Mouse (Mus musculus) heart, embryonic 15.5 days (tissue): Measurements from ENCODE around the gene Lrfn2. TPM values are rescaled to one million over a fixed set of nuclear protein-coding genes. Genes with fewer than 3 reads are reported as not detected.

ENCODE experiments used
- ATAC-seq: fragments of 200-750 bp; cut with Nextera tagmentation; replicated peaks from 2 replicates; pipeline ENCODE4 v1.8.0; 2017; ENCODE audit warnings: low read depth, moderate TSS enrichment; ENCODE audit not compliant: insufficient number of reproducible peaks, insufficient read depth, low FRiP score
- H3K27ac ChIP-seq: fragments of 300-500 bp; sonication (generic); 2 replicates; pipeline ENCODE4 v1.5.1; 2015; ENCODE audit warnings: mild to moderate bottlenecking, inconsistent platforms
- H3K27me3 ChIP-seq: fragments of 300-500 bp; sonication (generic); 2 replicates; pipeline ENCODE4 v1.6.1; 2015; ENCODE audit warnings: inconsistent platforms
- H3K36me3 ChIP-seq: fragments of 300-500 bp; sonication (generic); 2 replicates; pipeline ENCODE4 v1.6.1; 2015; ENCODE audit warnings: mild to moderate bottlenecking, inconsistent platforms
- H3K4me1 ChIP-seq: fragments of 300-500 bp; sonication (generic); replicated peaks from 2 replicates; pipeline ENCODE4 v1.6.1; 2015; ENCODE audit warnings: inconsistent platforms
- H3K4me2 ChIP-seq: fragments of 300-500 bp; sonication (generic); 2 replicates; pipeline ENCODE4 v1.6.1; 2015; ENCODE audit warnings: inconsistent platforms, mild to moderate bottlenecking, moderate library complexity
- H3K4me3 ChIP-seq: fragments of 300-500 bp; sonication (generic); 2 replicates; pipeline ENCODE4 v1.5.1; 2015; ENCODE audit warnings: mild to moderate bottlenecking, inconsistent platforms
- H3K9ac ChIP-seq: fragments of 300-500 bp; sonication (generic); 2 replicates; pipeline ENCODE4 v1.6.1; 2015; ENCODE audit warnings: mild to moderate bottlenecking, inconsistent platforms
- H3K9me3 ChIP-seq: fragments of 300-500 bp; sonication (generic); replicated peaks from 2 replicates; pipeline ENCODE4 v1.6.1; 2016; ENCODE audit warnings: inconsistent platforms
- WGBS: fragments of 180-500 bp; shearing (Covaris S2); methylation state at CpG from one replicate; pipeline ENCODE4 v1.1.7; 2015; ENCODE audit warnings: mixed read lengths; 5-methylcytosine and 5-hydroxymethylcytosine counted together
- polyA plus RNA-seq: library from polyadenylated mRNA; unstranded; fragments of >200 nt; fragmentation: Nextera tagmentation; extraction: Ambion mirVana; gene quantifications from 2 replicates; pipeline ENCODE4 v1.2.1, GENCODE M21; 2015

The Lrfn2 gene
- polyA plus RNA-seq, 1 experiment from 2014 or later, result 0.28 TPM

DNA sequence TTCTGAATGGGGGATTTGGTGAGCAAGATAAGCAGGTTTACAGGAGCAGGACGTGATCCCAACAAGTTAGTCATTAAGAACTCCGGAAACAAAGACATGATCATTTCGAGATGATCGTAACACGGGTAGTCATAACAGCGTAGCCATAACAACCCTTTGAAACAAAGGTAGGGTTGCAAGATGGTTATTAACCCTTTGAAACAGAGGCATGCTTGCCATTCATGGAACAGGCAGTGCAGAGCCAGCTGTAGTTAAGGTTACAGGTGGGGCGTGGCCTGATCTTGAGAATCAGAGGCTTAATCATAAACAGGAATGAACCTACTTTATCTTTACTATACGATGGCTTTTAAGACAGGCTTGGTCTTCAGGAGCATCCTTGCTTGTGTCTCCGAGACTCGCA is 39.1 kb downstream of the Lrfn2 start:
- 76% methylated on average over 10 of the region's 10 CpGs for WGBS

DNA sequence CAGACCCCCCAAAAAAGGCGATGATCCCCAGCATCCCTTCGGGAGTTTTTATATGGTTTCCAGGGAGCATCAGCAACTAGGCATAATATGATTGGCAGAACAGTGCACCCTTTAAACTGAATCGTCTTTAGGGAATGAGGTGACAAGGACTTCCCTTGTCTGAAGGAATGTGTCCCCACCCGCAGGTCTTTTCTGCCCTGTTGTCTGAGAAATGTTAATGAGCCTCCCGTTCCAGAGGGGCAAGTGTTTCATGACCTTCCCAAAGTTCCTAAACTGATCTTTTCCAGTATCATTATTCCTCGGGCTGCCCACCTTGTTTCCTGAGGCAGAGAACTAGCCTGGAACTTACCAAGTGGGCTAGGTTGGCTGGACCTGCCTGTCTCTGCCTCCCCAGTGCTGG is 40.7 kb downstream of the Lrfn2 start:
- WGBS, result 51% methylated on average over 6 of the region's 6 CpGs
- ATAC-seq, result no peak
- no peaks in the 10 kb centered on the region for H3K9me3 ChIP-seq
- no peaks in the 10 kb centered on the region for H3K4me1 ChIP-seq
- H3K27ac ChIP-seq, result no peak overlapping the region
- no peak overlapping the region for H3K9ac ChIP-seq
- peaks cover 6% of the 10 kb centered on the region; the same call in 1 of the 2 replicates for H3K27me3 ChIP-seq
- no peaks in the 10 kb centered on the region for H3K36me3 ChIP-seq
- H3K4me2 ChIP-seq, result no peak overlapping the region
- no peak overlapping the region for H3K4me3 ChIP-seq

More for the DNA sequence above, 39.1 kb downstream of the Lrfn2 start:
- H3K4me3 ChIP-seq, result no peak overlapping the region
- no peaks in the 10 kb centered on the region for H3K9me3 ChIP-seq
- no peak overlapping the region for H3K27ac ChIP-seq
- no peak overlapping the region for H3K9ac ChIP-seq
- ATAC-seq, result no peak
- H3K4me1 ChIP-seq, result no peaks in the 10 kb centered on the region
- no peaks in the 10 kb centered on the region for H3K36me3 ChIP-seq
- H3K4me2 ChIP-seq, result no peak overlapping the region
- peaks cover 6% of the 10 kb centered on the region; the same call in 1 of the 2 replicates for H3K27me3 ChIP-seq

DNA sequence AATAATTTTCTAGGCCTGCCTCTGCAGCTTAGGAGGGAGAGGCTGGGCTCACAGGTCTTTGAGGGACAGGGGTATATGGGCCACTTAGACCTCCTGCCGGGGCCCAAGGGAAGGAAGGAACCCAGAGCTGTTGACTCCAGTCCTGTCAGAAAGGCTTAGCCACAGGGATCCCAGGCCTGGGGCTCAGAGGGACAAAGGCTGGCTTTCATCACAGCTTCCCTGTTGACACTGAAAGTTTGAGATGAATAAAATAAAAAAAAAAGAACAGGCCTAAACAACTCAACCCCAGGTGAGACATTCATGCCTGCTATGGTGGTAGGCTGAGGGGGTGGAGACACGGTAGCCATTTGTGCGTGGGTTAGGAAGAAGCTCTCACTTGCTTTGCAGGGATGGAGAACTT is 41.2 kb downstream of the Lrfn2 start:
- no peaks in the 10 kb centered on the region for H3K36me3 ChIP-seq
- WGBS, result 35% methylated on average over 3 of the region's 3 CpGs
- no peak overlapping the region for H3K4me2 ChIP-seq
- no peak overlapping the region for H3K27ac ChIP-seq
- H3K27me3 ChIP-seq, result peaks cover 6% of the 10 kb centered on the region; the same call in 1 of the 2 replicates
- no peak overlapping the region for H3K4me3 ChIP-seq
- no peak overlapping the region for H3K9ac ChIP-seq
- no peaks in the 10 kb centered on the region for H3K9me3 ChIP-seq
- ATAC-seq, result no peak
- no peaks in the 10 kb centered on the region for H3K4me1 ChIP-seq

DNA sequence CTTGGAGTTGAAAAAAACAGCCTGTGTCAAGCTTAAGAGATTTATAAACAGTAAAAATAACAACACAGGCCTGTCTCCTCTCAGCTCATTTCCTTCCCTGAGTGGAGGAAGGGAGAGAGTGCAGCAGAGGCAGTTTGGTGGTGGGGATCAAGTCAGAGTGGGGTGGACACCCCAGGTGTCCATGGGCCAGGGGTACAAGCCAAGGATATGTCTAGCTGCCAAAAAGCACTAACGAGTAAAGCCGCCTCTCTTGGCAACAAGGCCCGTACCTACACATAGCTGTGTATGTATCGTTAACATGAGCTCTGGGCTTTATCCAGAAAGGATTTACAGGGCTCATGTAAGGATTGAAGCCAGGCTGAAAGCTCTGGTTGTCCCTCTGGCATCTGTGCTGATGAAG is 42.9 kb downstream of the Lrfn2 start:
- no peaks in the 10 kb centered on the region for H3K36me3 ChIP-seq
- no peak overlapping the region for H3K27ac ChIP-seq
- no peak for ATAC-seq
- H3K4me1 ChIP-seq, result no peaks in the 10 kb centered on the region
- no peaks in the 10 kb centered on the region for H3K9me3 ChIP-seq
- H3K4me2 ChIP-seq, result no peak overlapping the region
- peaks cover 6% of the 10 kb centered on the region; the same call in 1 of the 2 replicates for H3K27me3 ChIP-seq
- 78% methylated on average over 4 of the region's 4 CpGs for WGBS
- H3K4me3 ChIP-seq, result no peak overlapping the region
- no peak overlapping the region for H3K9ac ChIP-seq

DNA sequence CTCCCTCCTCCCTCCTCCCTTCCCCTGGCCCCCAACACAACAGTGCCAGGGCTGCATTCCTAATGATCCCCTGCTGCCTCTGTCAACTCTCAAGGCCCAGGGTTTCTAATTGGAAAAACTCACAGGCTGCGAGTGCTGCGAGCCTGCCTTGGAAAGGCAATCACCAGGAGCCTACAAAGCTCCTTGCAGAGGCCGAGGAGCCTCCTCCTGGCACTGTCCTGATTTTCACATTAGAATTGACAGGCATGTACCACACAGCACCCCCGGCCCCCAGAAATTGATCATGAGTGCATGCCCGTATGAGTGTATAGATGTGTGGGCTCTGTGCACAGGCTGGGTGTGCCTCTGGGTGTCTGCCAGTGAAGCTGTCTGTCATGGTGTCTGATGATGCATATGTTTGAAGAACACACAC is 44.4 kb downstream of the Lrfn2 start:
- ATAC-seq, result no peak
- Histone ChIP-seq H3K4me2 (no peak overlapping the region), H3K27ac (no peak overlapping the region), H3K4me1 (no peaks in the 10 kb centered on the region), H3K4me3 (no peak overlapping the region), H3K27me3 (no peaks in the 10 kb centered on the region), H3K36me3 (no peaks in the 10 kb centered on the region), H3K9me3 (no peaks in the 10 kb centered on the region), H3K9ac (no peak overlapping the region)
- WGBS, result 50% methylated on average over 5 of the region's 5 CpGs

DNA sequence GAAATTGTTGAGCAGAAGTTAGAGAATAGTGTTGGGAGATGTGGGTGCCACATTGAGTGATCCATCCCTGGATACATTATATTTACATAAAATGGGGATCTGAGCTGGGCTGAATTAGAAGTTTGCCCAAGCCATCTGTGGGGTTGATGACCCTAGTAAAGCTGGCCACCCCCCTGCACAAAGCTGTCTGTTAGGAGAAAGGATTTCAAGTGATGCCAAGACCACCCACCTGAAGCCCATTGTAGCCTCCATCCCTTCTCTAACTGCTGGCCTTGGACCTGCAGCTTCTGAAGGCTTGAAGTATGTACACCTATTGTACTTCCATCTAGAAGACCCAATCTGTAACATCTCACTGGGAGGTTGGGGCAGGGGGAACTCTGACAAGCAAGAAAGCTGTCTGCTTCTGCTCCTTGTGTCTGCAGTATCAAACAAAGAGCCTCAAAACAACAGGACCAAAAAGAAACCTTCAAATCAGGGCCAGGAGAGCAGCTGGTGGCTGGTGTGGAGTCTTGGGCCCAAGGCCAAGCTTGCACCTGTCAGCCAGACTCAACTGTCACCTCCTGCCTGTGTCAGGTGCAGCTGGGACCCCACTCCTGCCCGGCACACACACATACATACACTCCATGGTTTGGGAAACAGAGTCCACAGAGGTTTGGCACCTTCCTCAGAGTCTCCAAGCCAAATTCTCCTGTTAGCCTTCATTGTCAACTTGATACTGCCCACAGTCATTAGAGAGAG is 63.2 kb downstream of the Lrfn2 start:
- no peak overlapping the region for H3K4me3 ChIP-seq
- ATAC-seq, result no peak
- no peak overlapping the region for H3K9ac ChIP-seq
- no peak overlapping the region for H3K27ac ChIP-seq
- no peaks in the 10 kb centered on the region for H3K9me3 ChIP-seq
- 75% methylated on average over 1 of the region's 1 CpGs for WGBS
- no peaks in the 10 kb centered on the region for H3K36me3 ChIP-seq
- H3K4me2 ChIP-seq, result no peak overlapping the region
- no peaks in the 10 kb centered on the region for H3K4me1 ChIP-seq
- H3K27me3 ChIP-seq, result peaks cover 13% of the 10 kb centered on the region

DNA sequence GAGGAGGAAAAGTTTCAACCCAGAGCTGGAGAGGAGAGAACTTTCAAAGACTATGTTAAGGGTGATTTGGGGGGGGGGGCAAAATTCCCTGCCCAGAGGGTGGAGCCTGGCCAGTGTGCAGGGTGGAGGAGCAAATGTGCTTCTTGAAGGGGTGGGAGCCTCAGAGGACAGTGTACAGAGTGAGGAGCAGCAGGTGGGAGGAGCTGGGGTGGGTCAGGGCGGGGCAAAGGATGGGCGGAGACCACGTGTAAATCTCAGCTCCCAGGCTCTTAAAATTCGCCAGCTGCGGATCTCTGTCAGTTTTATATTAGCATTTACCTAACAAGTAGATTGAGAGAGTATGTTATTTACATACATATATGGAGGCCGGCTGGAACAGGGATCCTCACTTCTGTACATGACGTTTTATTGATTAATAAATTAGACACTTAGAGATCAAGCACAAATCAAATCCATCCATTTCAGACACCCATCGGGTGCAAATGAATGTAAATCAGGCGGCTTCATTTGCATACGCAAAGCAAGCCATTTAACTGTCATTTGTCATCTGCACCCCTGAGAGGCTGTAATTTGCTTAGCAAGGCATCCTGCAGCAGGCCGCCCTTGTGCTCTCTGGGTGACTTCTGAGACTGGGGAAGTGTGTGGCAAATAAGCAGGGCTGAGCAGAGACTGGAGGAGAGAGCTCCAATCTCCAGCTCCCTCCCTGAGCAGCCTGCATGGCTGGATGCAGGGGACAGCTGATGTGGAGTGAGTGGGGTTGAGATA is 67.5 kb downstream of the Lrfn2 start:
- WGBS, result 10% methylated on average over 11 of the region's 11 CpGs
- H3K27ac ChIP-seq, result no peak overlapping the region
- H3K36me3 ChIP-seq, result no peaks in the 10 kb centered on the region
- ATAC-seq, result no peak
- H3K9me3 ChIP-seq, result no peaks in the 10 kb centered on the region
- no peaks in the 10 kb centered on the region for H3K4me1 ChIP-seq
- H3K27me3 ChIP-seq, result peaks cover 16% of the 10 kb centered on the region
- no peak overlapping the region for H3K4me2 ChIP-seq
- H3K4me3 ChIP-seq, result no peak overlapping the region
- no peak overlapping the region for H3K9ac ChIP-seq

DNA sequence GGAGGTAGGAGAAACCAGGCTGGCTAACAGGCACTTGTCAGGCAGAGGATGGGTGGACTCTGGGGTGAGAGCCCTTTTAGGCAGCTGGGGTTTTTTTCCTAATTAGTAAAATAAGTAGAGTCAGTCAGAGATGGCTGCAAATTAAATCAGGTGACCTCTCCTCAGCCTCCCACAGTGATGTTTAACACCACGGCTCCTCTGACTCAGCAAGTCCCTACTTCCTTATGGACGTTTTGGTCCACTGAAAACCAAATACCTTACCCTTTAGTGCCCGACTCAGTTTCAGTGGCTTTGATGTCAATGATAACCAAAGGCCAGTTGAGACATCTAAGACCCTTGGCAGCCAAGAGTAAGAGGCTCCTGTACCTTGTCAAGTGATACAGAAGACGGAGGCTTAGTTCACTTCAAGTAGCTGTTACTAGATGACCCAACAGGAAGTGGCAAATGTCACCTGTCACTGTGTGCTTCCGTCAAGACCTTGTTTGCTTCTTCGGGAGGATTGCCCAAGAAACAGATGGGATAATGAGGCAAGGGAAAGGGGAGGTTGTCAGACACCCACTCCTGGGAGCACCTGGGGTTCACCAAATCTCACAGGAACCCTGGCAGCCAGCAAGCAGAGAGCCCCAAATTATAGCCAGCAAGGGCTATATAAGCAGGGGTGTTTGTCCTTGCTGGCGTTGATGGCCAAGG is 77.3 kb downstream of the Lrfn2 start:
- ATAC-seq, result no peak
- H3K9me3 ChIP-seq, result no peaks in the 10 kb centered on the region
- no peak overlapping the region for H3K4me2 ChIP-seq
- WGBS, result 34% methylated on average over 7 of the region's 7 CpGs
- H3K4me3 ChIP-seq, result no peak overlapping the region
- H3K27me3 ChIP-seq, result 0 out of 2 replicates have a peak, but pooled peaks cover under 1% of the 10 kb centered on the region
- H3K9ac ChIP-seq, result no peak overlapping the region
- no peak overlapping the region for H3K27ac ChIP-seq
- H3K36me3 ChIP-seq, result no peaks in the 10 kb centered on the region
- H3K4me1 ChIP-seq, result no peaks in the 10 kb centered on the region

DNA sequence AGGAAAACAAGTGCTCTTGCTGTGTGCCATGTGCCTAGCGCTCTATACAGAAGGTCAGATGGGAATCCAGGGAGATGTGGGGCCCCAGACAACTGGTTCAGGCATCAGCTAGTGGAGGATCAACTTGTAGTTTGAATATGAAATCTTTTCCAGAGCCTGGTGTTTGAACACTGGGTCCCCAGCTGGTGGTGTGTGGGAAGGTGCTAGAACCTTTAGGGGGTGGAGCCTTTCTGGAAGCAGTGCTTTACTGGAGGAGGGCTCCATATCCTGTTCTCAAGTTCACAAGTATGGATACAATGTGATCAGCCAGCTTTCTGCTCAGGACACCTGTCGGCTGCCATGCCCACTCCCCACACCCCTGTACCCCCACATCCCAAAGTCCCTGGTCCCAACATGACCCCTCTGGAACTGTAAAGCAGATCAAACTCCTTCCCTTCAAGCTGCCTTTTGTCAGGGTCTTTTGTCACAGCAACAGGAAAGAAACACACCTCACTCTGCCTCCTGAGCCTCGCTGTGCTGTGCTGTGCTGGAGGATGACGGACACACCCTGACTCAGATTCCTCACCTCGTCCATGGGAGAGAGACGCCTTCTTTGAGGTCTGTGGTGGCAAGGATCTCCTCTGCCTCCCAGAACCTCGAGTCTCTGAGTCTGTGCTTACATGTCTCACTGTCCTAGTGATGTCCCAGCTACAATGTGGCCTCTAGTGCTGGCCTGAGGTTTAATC is 81.9 kb downstream of the Lrfn2 start:
- H3K9ac ChIP-seq, result no peak overlapping the region
- no peaks in the 10 kb centered on the region for H3K36me3 ChIP-seq
- H3K4me2 ChIP-seq, result no peak overlapping the region
- H3K9me3 ChIP-seq, result no peaks in the 10 kb centered on the region
- WGBS, result 64% methylated on average over 7 of the region's 7 CpGs
- no peak overlapping the region for H3K27ac ChIP-seq
- no peak overlapping the region for H3K4me3 ChIP-seq
- H3K27me3 ChIP-seq, result no peaks in the 10 kb centered on the region; the same call in 1 of the 2 replicates
- ATAC-seq, result no peak
- H3K4me1 ChIP-seq, result no peaks in the 10 kb centered on the region

DNA sequence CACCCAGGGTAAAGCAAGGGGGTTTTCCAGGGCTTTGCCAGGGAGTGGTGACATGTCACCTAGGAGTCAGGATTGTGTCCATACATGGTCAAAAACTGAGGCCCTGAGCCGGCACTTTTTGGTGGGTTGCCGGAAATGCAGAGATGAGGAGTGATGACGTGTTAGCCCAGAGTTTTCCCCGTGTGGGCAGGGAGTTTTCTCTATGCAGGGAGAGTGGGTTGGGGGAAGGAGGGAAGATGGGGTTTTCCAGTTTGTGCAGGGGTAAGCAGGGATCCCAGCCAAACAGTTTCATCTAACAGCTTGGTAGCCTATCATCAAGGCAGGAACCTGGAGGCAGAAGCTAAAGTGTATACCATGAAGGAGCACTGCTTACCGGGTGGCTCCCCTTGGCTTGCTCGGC is 83.2 kb downstream of the Lrfn2 start:
- H3K36me3 ChIP-seq, result no peaks in the 10 kb centered on the region
- WGBS, result 70% methylated on average over 6 of the region's 6 CpGs

DNA sequence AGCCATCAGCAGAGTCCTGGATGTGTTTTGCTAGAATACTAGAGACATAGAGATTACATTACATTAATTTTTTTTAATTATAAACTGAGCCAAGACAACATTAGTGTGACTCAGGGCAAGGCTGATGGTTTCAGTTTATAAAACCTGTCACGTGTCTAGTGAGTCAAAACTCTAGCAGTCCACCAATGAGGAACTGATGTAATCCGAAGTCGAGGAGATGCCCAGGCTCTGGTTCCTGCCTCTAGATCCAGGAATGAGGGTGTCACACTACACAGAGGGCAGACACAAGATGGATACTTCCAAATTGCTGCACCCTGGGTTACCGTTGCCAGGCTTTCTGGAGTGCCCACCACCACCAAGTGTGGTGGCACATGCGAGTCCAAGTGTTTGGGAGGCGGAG is 84.0 kb downstream of the Lrfn2 start:
- Histone ChIP-seq H3K4me2 (no peak overlapping the region), H3K36me3 (no peaks in the 10 kb centered on the region), H3K9me3 (no peaks in the 10 kb centered on the region), H3K27ac (no peak overlapping the region), H3K9ac (no peak overlapping the region), H3K27me3 (no peaks in the 10 kb centered on the region; the same call in 1 of the 2 replicates), H3K4me1 (no peaks in the 10 kb centered on the region), H3K4me3 (no peak overlapping the region)
- no peak for ATAC-seq
- WGBS, result 87% methylated on average over 6 of the region's 6 CpGs

More for the DNA sequence above, 83.2 kb downstream of the Lrfn2 start:
- Histone ChIP-seq H3K4me2 (no peak overlapping the region), H3K9ac (no peak overlapping the region), H3K4me1 (no peaks in the 10 kb centered on the region), H3K9me3 (no peaks in the 10 kb centered on the region), H3K27ac (no peak overlapping the region), H3K27me3 (no peaks in the 10 kb centered on the region; the same call in 1 of the 2 replicates), H3K4me3 (no peak overlapping the region)
- ATAC-seq, result no peak
